Mouse (Mus musculus): Measurements from ENCODE around the gene Gabrp. TPM values are rescaled to one million over a fixed set of nuclear protein-coding genes. Genes with fewer than 3 reads are reported as not detected.

Gabrp gene
- not detected in 2 replicates for polyA plus RNA-seq (2012; ENCODE audit: low replicate concordance)

DNA sequence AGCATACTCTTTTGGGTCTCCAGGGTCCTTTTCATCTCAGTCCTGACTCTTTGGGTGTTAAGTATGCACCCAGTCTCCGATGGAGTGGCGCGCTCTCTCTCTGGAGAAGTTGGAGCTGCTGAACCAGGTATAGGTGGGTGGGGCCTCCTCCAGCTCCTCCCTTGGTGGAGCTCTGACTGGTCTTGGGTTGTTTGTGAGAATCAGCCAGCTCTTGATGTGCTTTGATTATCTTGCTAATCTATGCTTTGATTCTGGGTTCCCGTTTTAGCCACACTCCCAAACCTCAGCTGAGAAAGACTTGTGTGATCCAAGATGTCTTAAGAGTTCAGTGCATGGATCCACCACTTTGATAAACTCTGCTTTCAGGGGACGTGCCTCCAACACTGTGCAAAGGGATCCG is at the start of gene Gabrp:
TSS of gene Gabrp (minus strand) at position 101 of the 400 bp plus-strand sequence.

DNA sequence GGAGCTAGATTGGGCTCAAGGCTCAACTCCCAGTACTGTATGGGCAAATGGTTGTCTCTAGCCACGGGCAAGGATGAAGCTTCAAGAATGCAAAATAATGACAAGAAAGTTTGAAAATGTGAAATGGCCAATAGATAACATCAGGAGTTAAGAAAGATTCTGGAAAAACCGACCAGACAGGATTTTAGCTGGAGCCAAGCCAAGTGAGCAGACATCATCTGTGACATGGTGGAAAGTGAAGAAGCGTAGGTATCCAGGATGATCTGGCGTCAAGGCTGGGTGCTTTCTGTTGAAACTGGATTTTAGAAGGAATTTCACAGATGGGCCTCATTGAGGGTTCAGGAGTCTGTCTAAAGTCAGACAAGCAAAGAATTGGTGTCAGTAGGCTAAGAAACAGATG is 20.2 kb upstream of the Gabrp start, which contains the start of gene D130052B06Rik:
TSS of gene D130052B06Rik (plus strand) at position 317 of the 400 bp plus-strand sequence.

DNA sequence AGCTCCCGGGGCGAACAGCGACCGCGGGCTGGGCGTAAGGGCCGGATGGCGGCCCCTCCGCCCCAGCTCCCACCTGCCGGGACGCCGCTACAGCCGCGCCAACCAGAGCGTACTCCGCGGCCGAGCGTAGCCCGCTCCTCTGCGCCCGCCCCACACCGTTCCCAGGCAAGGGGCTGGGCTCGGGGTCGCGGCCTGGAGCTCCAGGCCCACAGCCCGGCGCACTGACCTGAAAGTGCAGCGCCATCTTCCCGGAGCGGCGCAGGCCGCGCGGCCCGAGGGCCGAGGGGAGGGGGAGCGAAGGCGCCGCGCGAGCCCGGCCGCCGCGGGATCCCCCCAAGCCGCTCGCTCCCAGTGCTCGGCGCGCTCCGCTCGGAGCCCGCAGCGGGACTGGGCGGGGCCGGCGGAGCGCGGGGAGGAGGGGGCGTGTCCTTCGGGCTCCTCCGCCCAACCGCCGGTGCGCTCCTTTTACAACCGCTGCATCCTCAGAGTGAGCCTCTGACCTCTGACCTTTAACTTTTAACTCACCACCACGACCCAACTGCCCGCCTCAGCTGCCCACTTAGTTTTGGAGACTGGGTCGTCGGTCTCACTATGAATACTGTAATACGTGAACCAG is 65.3 kb downstream of the Gabrp start, which contains the start of gene Ranbp17:
TSS of gene Ranbp17 (minus strand) at position 371 of the 616 bp plus-strand sequence.

Other genes with a start within 250 kb of the Gabrp start
- gene Ranbp17, start 65.2 kb downstream of the Gabrp start, polyA plus RNA-seq (2012; ENCODE audit: low replicate concordance), result 0.51 and 1.6 TPM in 2 replicates
- gene D130052B06Rik, start 20.3 kb upstream of the Gabrp start, polyA plus RNA-seq (2012; ENCODE audit: low replicate concordance), result not detected in 2 replicates

All from leukemia stem cell, adult 10-12 weeks (primary cell).